Mouse (Mus musculus): ENCODE data around the gene Zfp599.

DNA sequence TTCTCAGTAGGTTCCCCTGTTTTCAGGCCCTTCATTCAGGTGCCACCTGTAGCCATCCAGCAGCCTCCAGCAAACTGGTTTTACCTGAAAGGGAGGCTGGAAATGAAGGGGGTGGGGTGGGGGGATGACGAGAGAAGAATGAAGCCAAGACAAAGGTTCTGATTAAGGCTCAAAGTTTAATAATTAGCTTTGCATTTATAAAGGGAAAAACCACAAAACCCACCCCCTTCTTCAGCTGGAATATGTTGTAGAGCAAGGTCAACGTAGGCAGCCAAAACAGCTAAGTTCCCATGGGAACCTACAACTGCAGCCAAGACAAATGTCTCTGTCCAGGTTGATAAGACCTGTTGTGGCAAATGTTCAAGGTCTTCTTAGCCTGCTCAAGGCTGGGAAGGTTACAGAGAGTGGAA is 45.9 kb downstream of the Zfp599 start:
- TF ChIP-seq CTCF (IDR thresholded peaks at IDR 0.05; ENCODE audit: insufficient read depth, low read depth, low read length) (no peak), POLR2A (IDR thresholded peaks at IDR 0.05; ENCODE audit: insufficient read depth, low read depth, low read length) (no peak)

Data from olfactory bulb, adult 2 months (tissue).